1 mouse cellular context compared by ENCODE assay signal in genomic region chr13:54565594-54566345, GRCm38 (mm10).
TF ChIP-seq lines count a peak whose summit lies in the region.

No protein-coding gene starts in this region.

TF ChIP-seq in MEL, 35 proteins besides CTCF, POLR2A, EP300 and RAD21 (continued from another document):
- no peak for TF ChIP-seq ZMIZ1 (IDR thresholded peaks at IDR 0.05; ENCODE audit: low read depth, low read length)
- TF ChIP-seq SMC3 (IDR thresholded peaks at IDR 0.05; ENCODE audit: low read depth, low read length): peak; percentile 37
- no peak for TF ChIP-seq SIN3A (IDR thresholded peaks at IDR 0.05; ENCODE audit: low read length)
- 0 out of 2 replicates have a peak, but pooled peaks have one; percentile 30 for TF ChIP-seq MYC (IDR thresholded peaks at IDR 0.05; ENCODE audit: low read depth, low read length)
